In the genomic region with DNA sequence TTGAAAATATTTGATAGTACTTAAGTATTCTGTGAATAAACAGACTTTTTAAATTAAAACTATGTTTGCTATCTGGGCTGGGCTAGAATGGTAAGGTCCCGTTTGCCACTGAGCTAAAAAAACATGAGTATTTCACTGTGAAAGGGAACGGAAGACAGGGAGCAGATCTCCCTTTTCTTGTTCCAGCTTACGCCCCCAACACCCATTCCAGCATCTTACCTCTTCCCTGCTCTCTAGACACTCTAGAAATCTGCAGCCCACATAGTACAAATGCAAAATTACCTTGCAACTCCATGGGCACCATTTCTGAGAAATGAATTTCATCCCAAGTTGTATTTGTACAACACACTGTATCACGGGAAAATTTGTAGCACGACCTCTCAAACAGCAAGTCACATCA, we compare ENCODE assay signal across 32 mouse cellular contexts. TPM values are rescaled to one million over a fixed set of nuclear protein-coding genes. Genes with fewer than 3 reads are reported as not detected.
"Had no signal": no experiment of that assay in that cellular context is flagged by ENCODE, and none has a peak within 500 bp of the region (broad histone marks: within the 10 kb centered on the region; RNA-seq: fewer than 3 reads in every experiment).

No protein-coding gene starts in this region.

- H3K27me3 ChIP-seq: limb, embryonic 12.5 days; limb, embryonic 13.5 days; limb, embryonic 15.5 days; liver, embryonic 12.5 days; liver, embryonic 13.5 days; liver, embryonic 15.5 days; lung, embryonic 15.5 days; megakaryocyte, embryonic 14.5 days; midbrain, embryonic 12.5 days; midbrain, embryonic 13.5 days; midbrain, embryonic 15.5 days had no signal

- DNase-seq: left cerebral cortex, postnatal 4 days; liver; liver, embryonic 13.5 days; liver, postnatal 0 days; lung, adult 18-20 months; lung, adult 2 months; lung, embryonic 14.5 days; lung, postnatal 10 days; lung, postnatal 14 days; lung, postnatal 36 days; lung, postnatal 4 days; midbrain, embryonic 14.5 days had no signal

- H3K9me3 ChIP-seq: limb, embryonic 10.5 days; limb, embryonic 12.5 days; limb, embryonic 13.5 days; limb, embryonic 15.5 days; liver, embryonic 12.5 days; liver, embryonic 13.5 days; liver, embryonic 15.5 days; lung, embryonic 15.5 days; megakaryocyte, embryonic 14.5 days; midbrain, embryonic 10.5 days; midbrain, embryonic 12.5 days; midbrain, embryonic 13.5 days; midbrain, embryonic 15.5 days had no signal

- H3K4me1 ChIP-seq: limb, embryonic 12.5 days; limb, embryonic 13.5 days; limb, embryonic 15.5 days; liver, embryonic 12.5 days; liver, embryonic 13.5 days; liver, embryonic 15.5 days; lung, embryonic 15.5 days; megakaryocyte, embryonic 14.5 days; midbrain, embryonic 10.5 days; midbrain, embryonic 12.5 days; midbrain, embryonic 13.5 days; midbrain, embryonic 15.5 days had no signal

- H3K27ac ChIP-seq: limb, embryonic 10.5 days; limb, embryonic 12.5 days; limb, embryonic 13.5 days; limb, embryonic 15.5 days; liver, embryonic 12.5 days; liver, embryonic 13.5 days; liver, embryonic 14.5 days; liver, embryonic 15.5 days; lung, embryonic 15.5 days; macrophage; midbrain, embryonic 10.5 days; midbrain, embryonic 12.5 days; midbrain, embryonic 13.5 days; midbrain, embryonic 15.5 days had no signal

- H3K36me3 ChIP-seq: limb, embryonic 10.5 days; limb, embryonic 12.5 days; limb, embryonic 13.5 days; limb, embryonic 15.5 days; liver, embryonic 12.5 days; liver, embryonic 13.5 days; liver, embryonic 15.5 days; lung, embryonic 15.5 days; midbrain, embryonic 10.5 days; midbrain, embryonic 12.5 days; midbrain, embryonic 13.5 days; midbrain, embryonic 15.5 days had no signal

- H3K4me3 ChIP-seq: limb, embryonic 10.5 days; limb, embryonic 12.5 days; limb, embryonic 13.5 days; limb, embryonic 15.5 days; liver, embryonic 12.5 days; liver, embryonic 13.5 days; liver, embryonic 15.5 days; lung, embryonic 15.5 days; megakaryocyte, embryonic 14.5 days; midbrain, embryonic 10.5 days; midbrain, embryonic 12.5 days; midbrain, embryonic 13.5 days; midbrain, embryonic 15.5 days; myocyte had no signal

- ATAC-seq: liver, embryonic 12.5 days; liver, postnatal 0 days; lung, postnatal 0 days; midbrain, embryonic 13.5 days; midbrain, embryonic 15.5 days; midbrain, embryonic 16.5 days had no signal

RNA-seq across cellular contexts. Expression of gene Hecw2, which starts 49.9 kb away (rescaled TPM):
- total RNA-seq: megakaryocyte progenitor cell, adult 5-6 weeks; megakaryocyte-erythroid progenitor cell, adult 5-6 weeks; monocyte, adult 5-6 weeks had no signal
